Mouse (Mus musculus): ENCODE results near the gene Cep131. TPM values are rescaled to one million over a fixed set of nuclear protein-coding genes. Genes with fewer than 3 reads are reported as not detected.
A peak's percentile ranks its signal among the peaks of the same experiment; 100 is the strongest.

Gene Cep131
- polyA plus RNA-seq, 1 experiment from 2014 or later, result 52.6 TPM

DNA sequence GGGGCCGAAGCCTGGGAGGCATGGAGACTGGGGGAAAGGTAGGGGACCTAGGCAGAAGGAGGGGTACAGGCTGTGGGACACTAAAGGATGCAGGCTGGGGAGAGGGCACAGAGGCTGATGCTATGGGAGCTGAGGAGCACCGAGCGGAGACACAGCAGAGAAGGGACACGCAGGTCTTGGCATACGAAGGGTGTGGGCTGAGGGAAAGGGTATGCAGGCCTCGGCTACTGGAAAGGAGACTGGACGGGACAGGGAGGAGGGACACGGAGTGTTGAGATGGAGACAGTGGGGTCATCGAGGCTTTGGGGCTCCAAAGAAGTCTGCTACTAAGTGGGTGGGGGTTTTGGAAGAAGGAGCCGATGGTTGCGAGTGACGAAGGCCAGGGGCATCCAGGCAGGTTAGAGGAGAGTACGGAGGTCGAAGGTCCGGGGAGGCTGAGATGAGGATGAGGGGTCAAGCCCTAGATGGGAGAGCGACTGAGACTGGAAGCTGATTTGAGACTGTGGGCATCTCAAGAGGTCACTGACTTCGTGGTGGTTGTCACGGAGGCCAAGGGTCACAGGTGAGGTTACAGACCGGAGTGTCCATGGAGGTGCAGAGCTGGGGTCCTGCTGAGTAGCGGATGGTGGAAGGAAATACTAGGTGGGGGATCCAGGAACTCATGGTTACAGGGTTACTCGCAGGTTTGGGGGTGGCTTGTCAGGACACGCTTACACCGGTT, 38.9 kb downstream of the Cep131 start:
- H3K9me3 ChIP-seq, result no peaks in the 10 kb centered on the region
- H3K36me3 ChIP-seq, result no peaks in the 10 kb centered on the region
- H3K4me2 ChIP-seq (replicated peaks), result peak overlapping the region; percentile 96
- peaks cover 33% of the 10 kb centered on the region for H3K27me3 ChIP-seq
- peak overlapping the region; percentile 86 for H3K9ac ChIP-seq (replicated peaks)
- H3K4me3 ChIP-seq, result peak overlapping the region; percentile 68
- peak; percentile 50; the same call in 1 of the 2 replicates for ATAC-seq (ENCODE audit: low FRiP score, low read depth)
- peaks cover 45% of the 10 kb centered on the region for H3K4me1 ChIP-seq
- 7% methylated on average over 23 of the region's 23 CpGs for WGBS
- H3K27ac ChIP-seq (replicated peaks), result peak overlapping the region; percentile 72; the same call in 1 of the 2 replicates

GRCm38 (mm10) chr11:120046553-120047191, 40.0 kb downstream of the Cep131 start, which contains the start of gene Aatk:
TSS of gene Aatk (minus strand) at chr11:120047167.
- H3K27ac ChIP-seq (replicated peaks), result peak within 1 kb of the TSS; percentile 72
- H3K9me3 ChIP-seq, result no peaks in the 10 kb centered on the region
- H3K36me3 ChIP-seq, result no peaks in the 10 kb centered on the region
- H3K4me2 ChIP-seq (replicated peaks), result peak within 1 kb of the TSS; percentile 96
- peak within 1 kb of the TSS; percentile 86 for H3K9ac ChIP-seq (replicated peaks)
- ATAC-seq (ENCODE audit: low FRiP score, low read depth), result peak; percentile 42; the same call in 1 of the 2 replicates
- H3K27me3 ChIP-seq, result peaks cover 33% of the 10 kb centered on the region
- H3K4me3 ChIP-seq, result peak within 1 kb of the TSS; percentile 68
- WGBS, result under 1% methylated on average over 63 of the region's 63 CpGs
- H3K4me1 ChIP-seq, result peaks cover 42% of the 10 kb centered on the region

DNA sequence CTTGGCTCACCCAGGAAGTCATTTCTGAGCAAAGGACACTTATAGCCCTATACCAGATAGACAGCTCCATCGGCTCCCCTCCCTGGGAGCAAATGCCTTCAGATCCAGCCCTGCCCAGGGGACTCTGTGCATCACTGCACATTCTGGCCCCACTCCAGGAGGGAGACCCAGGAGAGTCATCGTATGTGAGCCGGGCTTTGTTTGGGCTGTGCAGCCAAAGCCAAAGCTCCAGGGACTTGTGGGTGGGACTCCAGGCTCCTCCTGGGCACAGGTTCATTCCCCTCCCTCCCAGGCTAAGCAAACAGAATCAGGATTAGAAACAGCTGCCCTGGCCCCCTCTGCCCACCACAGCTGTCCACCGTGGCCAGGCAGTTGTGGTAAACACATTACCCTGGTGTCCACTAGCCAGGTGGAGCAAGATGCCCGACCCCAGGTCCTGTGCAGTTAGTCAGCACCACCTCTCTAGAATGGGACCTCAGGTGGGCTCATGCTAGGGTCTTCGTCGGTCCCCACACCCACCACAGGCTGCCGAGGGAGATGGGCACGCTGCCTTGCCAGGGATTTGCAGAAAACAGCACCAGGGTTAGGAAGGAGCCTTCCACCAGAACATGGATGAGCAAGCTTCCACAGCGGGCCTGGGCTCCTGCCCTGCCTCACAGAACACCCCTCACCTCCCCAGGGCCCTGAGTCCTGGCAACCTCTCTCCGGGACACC, 40.6 kb downstream of the Cep131 start:
- Histone ChIP-seq H3K4me2 (replicated peaks) (peak overlapping the region; percentile 96), H3K36me3 (no peaks in the 10 kb centered on the region), H3K4me1 (peaks cover 35% of the 10 kb centered on the region), H3K27me3 (peaks cover 33% of the 10 kb centered on the region), H3K9ac (replicated peaks) (peak overlapping the region; percentile 86), H3K9me3 (no peaks in the 10 kb centered on the region), H3K27ac (replicated peaks) (no peak overlapping the region), H3K4me3 (peak overlapping the region; percentile 68)
- 47% methylated on average over 11 of the region's 11 CpGs for WGBS
- ATAC-seq (ENCODE audit: low FRiP score, low read depth), result no peak

DNA sequence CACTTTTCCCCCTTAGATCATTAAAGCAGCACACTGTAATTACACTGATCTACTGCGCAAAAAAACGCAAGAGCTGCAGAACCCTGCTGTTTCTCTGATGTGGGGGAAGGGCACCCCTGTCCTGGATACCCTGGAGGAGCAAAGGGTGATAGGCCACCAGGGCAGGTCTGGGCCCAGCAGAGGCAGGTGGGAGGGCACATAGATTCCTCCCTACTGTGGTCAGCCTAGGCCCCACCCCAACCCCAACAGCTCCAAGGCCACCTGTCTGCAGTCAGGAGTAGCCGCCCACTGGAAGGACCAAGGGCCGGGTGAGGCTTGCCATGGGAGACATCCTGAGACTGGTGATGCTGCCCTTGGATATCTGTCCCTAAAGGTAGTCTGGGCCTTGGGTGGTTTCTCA, 41.3 kb downstream of the Cep131 start:
- H3K4me3 ChIP-seq, result peak overlapping the region; percentile 68; the same call in 1 of the 2 replicates
- 62% methylated on average over 4 of the region's 4 CpGs for WGBS
- H3K4me2 ChIP-seq (replicated peaks), result peak overlapping the region; percentile 96
- peaks cover 33% of the 10 kb centered on the region for H3K27me3 ChIP-seq
- no peaks in the 10 kb centered on the region for H3K9me3 ChIP-seq
- no peak overlapping the region for H3K27ac ChIP-seq (replicated peaks)
- no peak for ATAC-seq (ENCODE audit: low FRiP score, low read depth)
- H3K36me3 ChIP-seq, result no peaks in the 10 kb centered on the region
- no peak overlapping the region; the same call in 1 of the 2 replicates for H3K9ac ChIP-seq (replicated peaks)
- H3K4me1 ChIP-seq, result peaks cover 34% of the 10 kb centered on the region

DNA sequence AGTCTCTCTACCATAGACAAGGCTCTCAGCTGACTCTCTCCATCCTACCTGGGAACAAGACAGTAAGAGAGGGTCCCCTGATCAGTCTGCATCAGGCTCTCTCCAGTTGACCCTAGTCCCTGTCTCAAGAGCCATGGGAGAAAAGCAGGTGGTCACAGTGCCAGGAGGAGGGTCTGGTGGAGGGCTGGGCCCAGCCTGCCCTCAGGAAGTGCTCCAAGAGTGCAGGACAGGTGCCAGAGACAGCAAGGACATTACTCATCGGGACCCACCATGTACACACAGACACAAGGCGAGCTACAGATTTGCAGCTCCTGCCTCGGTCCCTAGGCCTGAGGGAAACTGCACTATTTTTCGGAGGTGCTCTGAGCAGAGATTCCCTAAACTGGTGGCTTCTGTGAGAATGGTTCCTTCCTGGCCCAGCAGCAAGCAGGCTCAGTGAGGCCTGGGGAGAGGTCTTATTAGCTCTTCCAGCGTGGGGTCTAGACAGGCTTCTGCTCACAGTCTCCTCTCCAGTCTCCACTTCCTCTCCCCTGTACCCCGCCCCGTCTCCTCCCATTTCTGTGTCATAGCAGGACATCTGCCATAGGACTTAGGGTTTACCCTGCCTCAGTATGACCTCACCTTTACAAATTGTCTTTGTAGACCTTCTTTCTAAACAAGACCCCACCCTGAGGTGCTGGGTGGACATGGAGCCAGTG, 44.3 kb downstream of the Cep131 start:
- Histone ChIP-seq H3K27ac (replicated peaks) (0 out of 2 replicates have a peak overlapping the region, but pooled peaks have one; percentile 35), H3K9ac (replicated peaks) (0 out of 2 replicates have a peak overlapping the region, but pooled peaks have one; percentile 1)

DNA sequence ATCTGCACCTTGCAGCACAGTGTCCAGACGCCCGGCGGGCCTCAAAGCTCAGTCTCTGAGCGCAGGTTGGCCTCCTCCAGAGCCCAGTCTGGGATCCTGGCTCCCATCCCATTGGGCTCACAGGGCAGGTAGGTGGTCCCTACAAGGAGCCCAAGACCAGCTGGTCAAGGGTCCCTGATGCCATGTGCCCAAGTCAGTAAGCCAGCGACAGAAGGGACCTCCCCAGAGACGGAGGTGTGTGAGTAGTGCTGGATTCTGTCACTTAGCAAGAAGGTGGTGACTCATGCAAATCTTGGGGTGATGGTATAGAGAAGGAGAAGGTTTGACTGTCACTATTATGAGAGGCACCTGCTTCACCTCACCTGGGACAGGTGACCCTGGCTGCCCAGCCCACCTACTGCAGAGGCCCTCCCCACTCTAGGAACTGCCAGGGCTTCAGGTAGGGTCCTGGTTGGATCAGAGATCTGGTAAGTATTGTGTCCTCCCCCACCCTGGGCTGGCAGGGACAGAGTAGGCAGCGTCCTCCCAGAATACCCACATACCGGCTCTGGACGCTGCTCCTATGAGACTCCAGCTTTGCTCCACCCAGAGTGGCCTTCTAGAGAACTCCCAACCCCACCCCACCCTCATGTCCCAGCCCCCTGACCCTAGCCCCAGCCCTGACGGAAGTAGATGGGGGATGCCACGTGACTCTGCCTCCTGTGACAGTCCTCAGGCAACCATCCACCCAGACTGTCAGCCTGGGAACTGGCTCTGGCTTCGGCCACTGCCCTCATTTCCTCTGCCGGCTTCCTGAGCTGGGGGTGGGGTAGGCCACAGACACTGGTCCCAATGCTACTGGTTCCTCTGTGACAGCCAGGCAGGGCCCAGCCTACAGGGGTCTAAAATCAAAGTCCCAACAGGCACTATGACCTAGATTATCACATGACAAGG, 45.2 kb downstream of the Cep131 start:
- no peaks in the 10 kb centered on the region for H3K9me3 ChIP-seq
- H3K36me3 ChIP-seq, result no peaks in the 10 kb centered on the region
- 0 out of 2 replicates have a peak overlapping the region, but pooled peaks have one; percentile 1 for H3K9ac ChIP-seq (replicated peaks)
- no peak overlapping the region for H3K4me3 ChIP-seq
- peaks cover 4% of the 10 kb centered on the region; the same call in 1 of the 2 replicates for H3K27me3 ChIP-seq
- 76% methylated on average over 13 of the region's 13 CpGs for WGBS
- no peak for ATAC-seq (ENCODE audit: low FRiP score, low read depth)
- no peak overlapping the region for H3K4me2 ChIP-seq (replicated peaks)
- 0 out of 2 replicates have a peak overlapping the region, but pooled peaks have one; percentile 35 for H3K27ac ChIP-seq (replicated peaks)
- H3K4me1 ChIP-seq, result peaks cover 14% of the 10 kb centered on the region

More for the DNA sequence above, 44.3 kb downstream of the Cep131 start:
- no peak for ATAC-seq (ENCODE audit: low FRiP score, low read depth)
- H3K4me2 ChIP-seq (replicated peaks), result no peak overlapping the region
- no peak overlapping the region for H3K4me3 ChIP-seq
- peaks cover 8% of the 10 kb centered on the region; the same call in 1 of the 2 replicates for H3K27me3 ChIP-seq
- H3K9me3 ChIP-seq, result no peaks in the 10 kb centered on the region
- WGBS, result 78% methylated on average over 7 of the region's 7 CpGs
- no peaks in the 10 kb centered on the region for H3K36me3 ChIP-seq
- peaks cover 18% of the 10 kb centered on the region for H3K4me1 ChIP-seq

DNA sequence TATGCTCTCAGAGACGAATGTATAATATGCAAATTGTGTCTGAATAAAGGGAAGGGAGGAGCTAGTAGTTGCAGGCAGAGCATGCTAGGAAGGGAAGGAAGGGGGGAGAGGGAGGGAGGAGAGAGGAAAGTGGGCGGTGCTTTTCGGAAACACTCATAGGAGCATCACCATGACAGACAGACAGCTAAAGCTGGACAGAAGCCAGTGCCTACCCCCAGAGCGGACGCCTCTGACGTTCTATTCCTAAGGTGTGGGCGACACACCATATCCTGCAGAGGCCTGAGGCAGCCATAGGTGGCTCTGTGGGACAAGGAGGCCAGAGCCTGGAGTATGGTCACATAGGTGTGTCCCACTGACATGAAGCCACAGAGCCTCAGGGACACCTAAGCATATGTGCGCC, 46.2 kb downstream of the Cep131 start:
- ATAC-seq (ENCODE audit: low FRiP score, low read depth), result no peak
- H3K4me3 ChIP-seq, result no peak overlapping the region
- H3K9me3 ChIP-seq, result no peaks in the 10 kb centered on the region
- H3K36me3 ChIP-seq, result no peaks in the 10 kb centered on the region
- H3K27ac ChIP-seq (replicated peaks), result no peak overlapping the region
- WGBS, result 81% methylated on average over 8 of the region's 8 CpGs
- H3K4me2 ChIP-seq (replicated peaks), result no peak overlapping the region
- no peaks in the 10 kb centered on the region for H3K27me3 ChIP-seq
- H3K9ac ChIP-seq (replicated peaks), result no peak overlapping the region
- peaks cover 4% of the 10 kb centered on the region; the same call in 1 of the 2 replicates for H3K4me1 ChIP-seq

- Histone ChIP-seq H3K4me1 (no peaks in the 10 kb centered on the region), H3K4me3 (no peak overlapping the region), H3K27me3 (no peaks in the 10 kb centered on the region), H3K4me2 (replicated peaks) (no peak overlapping the region), H3K9me3 (no peaks in the 10 kb centered on the region), H3K9ac (replicated peaks) (no peak overlapping the region), H3K36me3 (no peaks in the 10 kb centered on the region), H3K27ac (replicated peaks) (no peak overlapping the region)
- WGBS, result 44% methylated on average over 4 of the region's 4 CpGs
- ATAC-seq (ENCODE audit: low FRiP score, low read depth), result no peak
These were observed 47.0 kb downstream of the Cep131 start for GRCm38 (mm10) chr11:120039581-120039980.

GRCm38 (mm10) chr11:120034762-120035161, 51.9 kb downstream of the Cep131 start:
- Histone ChIP-seq H3K9ac (replicated peaks) (no peak overlapping the region), H3K4me1 (0 out of 2 replicates have a peak, but pooled peaks cover 3% of the 10 kb centered on the region), H3K27ac (replicated peaks) (no peak overlapping the region), H3K27me3 (no peaks in the 10 kb centered on the region), H3K4me2 (replicated peaks) (no peak overlapping the region), H3K4me3 (no peak overlapping the region), H3K9me3 (no peaks in the 10 kb centered on the region), H3K36me3 (no peaks in the 10 kb centered on the region)
- ATAC-seq (ENCODE audit: low FRiP score, low read depth), result no peak
- 75% methylated on average over 5 of the region's 5 CpGs for WGBS

GRCm38 (mm10) chr11:120034306-120034705, 52.3 kb downstream of the Cep131 start:
- Histone ChIP-seq H3K27me3 (no peaks in the 10 kb centered on the region), H3K36me3 (no peaks in the 10 kb centered on the region), H3K9ac (replicated peaks) (no peak overlapping the region; the same call in 1 of the 2 replicates), H3K4me3 (no peak overlapping the region), H3K9me3 (no peaks in the 10 kb centered on the region), H3K4me2 (replicated peaks) (no peak overlapping the region), H3K4me1 (0 out of 2 replicates have a peak, but pooled peaks cover 5% of the 10 kb centered on the region), H3K27ac (replicated peaks) (no peak overlapping the region)
- no peak for ATAC-seq (ENCODE audit: low FRiP score, low read depth)
- WGBS, result 34% methylated on average over 3 of the region's 3 CpGs

Measured in midbrain, embryonic 12.5 days (tissue).